Mouse (Mus musculus): ENCODE data around the gene Ppm1m.

The Ppm1m gene

GRCm38 (mm10) chr9:106222261-106222851 is 22.8 kb upstream of the Ppm1m start, which contains the start of gene Tlr9:
Gene Tlr9, plus strand, starts transcription at chr9:106222598.
- intact Hi-C loops (cut with DNase I), result no loop called here

GRCm38 (mm10) chr9:106220894-106221523 is 21.5 kb upstream of the Ppm1m start:
- intact Hi-C loops (cut with DNase I), result no loop called here

- intact Hi-C loops (cut with DNase I), result no loop called here
These were observed 17.4 kb upstream of the Ppm1m start for GRCm38 (mm10) chr9:106216971-106217370.

- intact Hi-C loops (cut with DNase I), result no loop called here
These were observed 16.0 kb upstream of the Ppm1m start for GRCm38 (mm10) chr9:106215341-106216125.

GRCm38 (mm10) chr9:106212594-106212981 is 13.0 kb upstream of the Ppm1m start:
- intact Hi-C loops (cut with DNase I), result loop anchor here (5.0 kb wide), 1 partner anchor 40 kb away; the partner anchor contains the start of gene Wdr82

GRCm38 (mm10) chr9:106211680-106212593 is 12.4 kb upstream of the Ppm1m start:
- intact Hi-C loops (cut with DNase I), result loop anchor here (5.0 kb wide), 1 partner anchor 40 kb away; the partner anchor contains the start of gene Wdr82

GRCm38 (mm10) chr9:106210853-106211609 is 11.5 kb upstream of the Ppm1m start:
- intact Hi-C loops (cut with DNase I), result loop anchor here (5.0 kb wide), 1 partner anchor 39 kb away; the partner anchor contains the start of gene Wdr82

GRCm38 (mm10) chr9:106209954-106210353 is 10.4 kb upstream of the Ppm1m start:
- intact Hi-C loops (cut with DNase I), result loop anchor here (5.0 kb wide), 1 partner anchor 38 kb away; the partner anchor contains the start of gene Wdr82

GRCm38 (mm10) chr9:106208181-106208580 is 8.6 kb upstream of the Ppm1m start:
- intact Hi-C loops (cut with DNase I), result no loop called here

- intact Hi-C loops (cut with DNase I), result no loop called here
These were observed 7.0 kb upstream of the Ppm1m start for GRCm38 (mm10) chr9:106206515-106206914.

GRCm38 (mm10) chr9:106205713-106206290 is 6.3 kb upstream of the Ppm1m start:
- intact Hi-C loops (cut with DNase I), result no loop called here

GRCm38 (mm10) chr9:106203990-106204851 is 4.7 kb upstream of the Ppm1m start:
- intact Hi-C loops (cut with DNase I), result no loop called here

- intact Hi-C loops (cut with DNase I), result no loop called here
These were observed 3.5 kb upstream of the Ppm1m start, which contains the start of gene Twf2 for GRCm38 (mm10) chr9:106202819-106203636. Gene Twf2, plus strand, starts transcription at chr9:106203108.

- intact Hi-C loops (cut with DNase I), result no loop called here
These were observed 2.3 kb upstream of the Ppm1m start for GRCm38 (mm10) chr9:106201895-106202294.

- intact Hi-C loops (cut with DNase I), result no loop called here
These were observed 536 bp downstream of the Ppm1m start for GRCm38 (mm10) chr9:106198962-106199458.

GRCm38 (mm10) chr9:106197732-106198131 is 1.8 kb downstream of the Ppm1m start:
- intact Hi-C loops (cut with DNase I), result no loop called here

- intact Hi-C loops (cut with DNase I), result no loop called here
These were observed 2.3 kb downstream of the Ppm1m start for GRCm38 (mm10) chr9:106197081-106197713.
